Mouse (Mus musculus) myocyte (in vitro differentiated cells): ENCODE results near the gene Orai3. TPM values are rescaled to one million over a fixed set of nuclear protein-coding genes. Genes with fewer than 3 reads are reported as not detected.

ENCODE experiments used
- H3K27me3 ChIP-seq: one replicate; pipeline ENCODE4 v1.6.1; 2011; ENCODE audit not compliant: control insufficient read depth, insufficient read depth, insufficient read length
- H3K36me3 ChIP-seq: one replicate; pipeline ENCODE4 v1.6.1; 2011; ENCODE audit not compliant: control insufficient read depth, insufficient read depth
- H3K4me2 ChIP-seq: one replicate; pipeline ENCODE4 v1.6.1; 2011; ENCODE audit warnings: low read depth, control low read depth
- H3K4me3 ChIP-seq: one replicate; pipeline ENCODE4 v1.5.1; 2011; ENCODE audit warnings: mild to moderate bottlenecking, control low read depth, moderate library complexity
- H3K79me2 ChIP-seq: one replicate; pipeline ENCODE4 v1.6.1; 2011; ENCODE audit not compliant: control insufficient read depth, insufficient read depth
- H3ac ChIP-seq: one replicate; pipeline ENCODE4 v1.6.1; 2011; ENCODE audit not compliant: control insufficient read depth, insufficient read length
- CEBPB ChIP-seq: IDR thresholded peaks from 2 replicates; pipeline ENCODE4 v1.6.1; 2011; ENCODE audit warnings: mild to moderate bottlenecking, moderate library complexity; ENCODE audit not compliant: poor library complexity, insufficient read depth, severe bottlenecking
- E2F4 ChIP-seq: IDR thresholded peaks from one replicate; pipeline ENCODE4 v1.6.1; 2011; ENCODE audit warnings: mild to moderate bottlenecking, control low read depth, moderate library complexity; ENCODE audit not compliant: insufficient read depth
- MAX ChIP-seq: IDR thresholded peaks from one replicate; pipeline ENCODE4 v1.6.1; 2011; ENCODE audit warnings: low read depth, mild to moderate bottlenecking, control low read depth
- MYOD1 ChIP-seq, 3 experiments: IDR thresholded peaks; one replicate each; pipeline ENCODE4 v1.6.1; 2011; ENCODE audit warnings: control low read depth in 2 of 3, low read depth in 2 of 3, mild to moderate bottlenecking in 2 of 3, moderate library complexity in 1 of 3; ENCODE audit not compliant: insufficient read length in 2 of 3, control insufficient read depth in 1 of 3
- MYOG ChIP-seq, 3 experiments: IDR thresholded peaks; one replicate each; pipeline ENCODE4 v1.6.1; 2011; ENCODE audit warnings: control low read depth in 2 of 3, low read depth in 2 of 3, mild to moderate bottlenecking in 2 of 3; ENCODE audit not compliant: insufficient read length in 2 of 3, control insufficient read depth in 1 of 3, insufficient read depth in 1 of 3
- POLR2A ChIP-seq: IDR thresholded peaks from one replicate; pipeline ENCODE4 v1.6.1; 2011; ENCODE audit warnings: low read depth, mild to moderate bottlenecking, control low read depth, moderate library complexity; ENCODE audit not compliant: insufficient read length
- POLR2AphosphoS2 ChIP-seq: IDR thresholded peaks from one replicate; pipeline ENCODE4 v1.6.1; 2011; ENCODE audit warnings: low read depth, control low read depth; ENCODE audit not compliant: insufficient read length
- REST ChIP-seq: IDR thresholded peaks from one replicate; pipeline ENCODE4 v1.6.1; 2011; ENCODE audit warnings: mild to moderate bottlenecking, control low read depth, moderate library complexity; ENCODE audit not compliant: insufficient read depth, insufficient read length
- TCF12 ChIP-seq: IDR thresholded peaks from one replicate; pipeline ENCODE4 v1.6.1; 2011; ENCODE audit warnings: mild to moderate bottlenecking, control low read depth; ENCODE audit not compliant: poor library complexity, insufficient read depth, severe bottlenecking
- TCF3 ChIP-seq: IDR thresholded peaks from one replicate; pipeline ENCODE4 v1.6.1; 2011; ENCODE audit warnings: low read depth, control low read depth; ENCODE audit not compliant: insufficient read length
- USF1 ChIP-seq: IDR thresholded peaks from one replicate; pipeline ENCODE4 v1.6.1; 2011; ENCODE audit warnings: low read depth, mild to moderate bottlenecking, control low read depth, moderate library complexity
- polyA plus RNA-seq: library from polyadenylated mRNA; unstranded; fragments of >200 nt; fragmentation: generic; extraction: Trizol; gene quantifications from one replicate; pipeline ENCODE4 v1.2.1, GENCODE M21; 2012; ENCODE audit warnings: missing spikeins

Orai3 gene
- polyA plus RNA-seq, 1 experiment = 16.3 TPM

DNA sequence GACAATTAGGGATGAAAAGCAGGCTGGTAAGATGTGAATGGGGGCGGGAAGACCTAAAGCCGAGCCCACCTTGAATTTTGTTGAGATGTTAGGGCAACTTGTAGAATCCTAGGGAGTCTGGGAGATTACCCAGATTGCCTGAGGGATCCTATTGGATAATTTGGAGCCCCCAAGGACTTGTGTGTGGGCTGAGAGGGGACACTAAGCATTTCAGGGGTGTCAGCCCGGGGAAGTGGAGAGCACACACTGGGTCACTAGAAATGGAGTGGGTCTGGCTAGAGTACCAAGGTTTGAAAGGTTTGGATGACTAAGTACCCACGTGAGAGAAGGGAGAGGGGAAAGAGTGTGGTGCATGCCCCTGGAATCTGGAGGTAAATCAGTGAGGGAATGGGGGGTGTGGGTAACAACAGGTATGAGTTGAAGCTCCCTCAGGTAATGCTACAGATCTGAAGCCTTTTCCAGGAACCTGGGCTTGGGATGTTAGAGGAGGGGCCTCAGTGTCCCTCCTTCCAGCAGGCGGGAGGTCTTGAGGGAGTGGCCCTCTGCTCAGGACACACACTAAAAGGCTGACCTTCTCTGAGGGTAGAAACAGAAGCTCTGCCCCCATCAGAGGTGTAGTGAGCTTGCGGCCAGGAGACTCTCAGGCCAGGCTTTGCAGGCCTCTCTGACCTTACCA lies 21.9 kb upstream of the Orai3 start:
- TF ChIP-seq MYOG (IDR thresholded peaks at IDR 0.05; ENCODE audit: control insufficient read depth in 1 of 3, insufficient read depth in 1 of 3, insufficient read length in 2 of 3, low read depth in 2 of 3) (no peak), POLR2AphosphoS2 (no peak), MYOD1 (IDR thresholded peaks at IDR 0.05; ENCODE audit: control insufficient read depth in 1 of 3, insufficient read length in 2 of 3, low read depth in 2 of 3) (no peak), TCF12 (no peak), REST (no peak), POLR2A (no peak), MAX (no peak), USF1 (no peak), TCF3 (no peak)
- peak overlapping the region; percentile 47 for H3K4me3 ChIP-seq
- no peaks in the 10 kb centered on the region for H3K79me2 ChIP-seq
- peak overlapping the region; percentile 61 for H3K4me2 ChIP-seq
- H3ac ChIP-seq = peak overlapping the region; percentile 21
- H3K27me3 ChIP-seq = no peaks in the 10 kb centered on the region
- peaks cover 9% of the 10 kb centered on the region for H3K36me3 ChIP-seq

GRCm38 (mm10) chr7:127748235-127748560 lies 21.4 kb upstream of the Orai3 start:
- peaks cover 10% of the 10 kb centered on the region for H3K36me3 ChIP-seq
- H3K79me2 ChIP-seq = no peaks in the 10 kb centered on the region
- no peak overlapping the region for H3ac ChIP-seq
- TF ChIP-seq CEBPB = no peak
- TF ChIP-seq MAX = no peak
- no peak for TF ChIP-seq USF1
- TF ChIP-seq E2F4 = no peak
- TF ChIP-seq TCF12 = no peak
- TF ChIP-seq MYOD1 (IDR thresholded peaks at IDR 0.05; ENCODE audit: control insufficient read depth in 1 of 3, insufficient read length in 2 of 3, low read depth in 2 of 3) = no peak
- H3K4me3 ChIP-seq = no peak overlapping the region
- no peaks in the 10 kb centered on the region for H3K27me3 ChIP-seq
- no peak overlapping the region for H3K4me2 ChIP-seq

- Histone ChIP-seq H3K27me3 (no peaks in the 10 kb centered on the region), H3K36me3 (peaks cover 10% of the 10 kb centered on the region), H3K4me2 (no peak overlapping the region), H3ac (no peak overlapping the region), H3K79me2 (no peaks in the 10 kb centered on the region), H3K4me3 (no peak overlapping the region)
- TF ChIP-seq REST (no peak), TCF3 (no peak)
Measured at GRCm38 (mm10) chr7:127750131-127751127, 19.2 kb upstream of the Orai3 start.

DNA sequence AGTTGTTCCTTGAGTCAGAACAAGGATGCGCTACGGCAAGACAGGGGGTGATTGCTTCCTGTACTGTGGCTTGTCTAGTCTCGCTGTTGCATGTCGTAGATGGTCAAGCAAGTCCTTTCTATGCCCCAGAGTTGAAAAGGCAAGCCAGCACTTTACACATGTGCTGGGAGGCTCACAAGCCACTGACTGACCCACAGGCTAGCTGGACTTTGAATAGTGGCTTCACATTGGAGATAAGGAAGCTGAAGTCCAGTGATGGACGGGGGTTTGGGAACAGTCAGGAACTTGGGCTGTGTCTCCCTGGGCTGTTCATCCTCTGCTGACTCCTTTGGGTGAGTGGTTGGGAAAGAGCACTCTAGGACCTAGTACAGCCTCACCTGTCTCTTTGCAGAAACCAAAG lies 18.0 kb upstream of the Orai3 start:
- TF ChIP-seq USF1 (no peak), POLR2A (no peak), TCF3 (no peak), MYOG (IDR thresholded peaks at IDR 0.05; ENCODE audit: control insufficient read depth in 1 of 3, insufficient read depth in 1 of 3, insufficient read length in 2 of 3, low read depth in 2 of 3) (no peak), MYOD1 (IDR thresholded peaks at IDR 0.05; ENCODE audit: control insufficient read depth in 1 of 3, insufficient read length in 2 of 3, low read depth in 2 of 3) (no peak), MAX (no peak), REST (no peak), E2F4 (no peak)
- Histone ChIP-seq H3K36me3 (peaks cover 14% of the 10 kb centered on the region), H3K4me2 (no peak overlapping the region), H3K4me3 (no peak overlapping the region), H3ac (no peak overlapping the region), H3K27me3 (no peaks in the 10 kb centered on the region), H3K79me2 (no peaks in the 10 kb centered on the region)

GRCm38 (mm10) chr7:127752069-127752468 lies 17.5 kb upstream of the Orai3 start:
- Histone ChIP-seq H3K4me2 (no peak overlapping the region), H3K36me3 (peaks cover 16% of the 10 kb centered on the region), H3K27me3 (no peaks in the 10 kb centered on the region), H3K4me3 (no peak overlapping the region), H3K79me2 (no peaks in the 10 kb centered on the region), H3ac (no peak overlapping the region)
- TF ChIP-seq MAX (no peak), POLR2AphosphoS2 (no peak), MYOD1 (IDR thresholded peaks at IDR 0.05; ENCODE audit: control insufficient read depth in 1 of 3, insufficient read length in 2 of 3, low read depth in 2 of 3) (no peak), CEBPB (no peak), TCF12 (no peak)
